In genomic region chr5:137440216-137440855, GRCm38 (mm10) we compare ENCODE assay signal across 18 mouse cellular contexts. TPM values are rescaled to one million over a fixed set of nuclear protein-coding genes. Genes with fewer than 3 reads are reported as not detected.
DNase-seq lines count a peak whose midpoint lies in the region; ATAC-seq and TF ChIP-seq lines count a peak whose summit lies in the region.
"Had no signal": no experiment of that assay in that cellular context is flagged by ENCODE, and none has a peak within 500 bp of the region (broad histone marks: within the 10 kb centered on the region; RNA-seq: fewer than 3 reads in every experiment).

No protein-coding gene starts in this region.

- no peak overlapping the region for H3K9ac ChIP-seq in lung, embryonic 14.5 days
- H3K9ac ChIP-seq: heart, embryonic 13.5 days; hindbrain, embryonic 12.5 days; liver, embryonic 14.5 days; midbrain, embryonic 13.5 days; neural tube, embryonic 12.5 days had no signal

- no peaks in the 10 kb centered on the region for H3K4me1 ChIP-seq in lung, embryonic 14.5 days (ENCODE audit: insufficient read depth)
- H3K4me1 ChIP-seq: forebrain, embryonic 10.5 days; heart, embryonic 13.5 days; hindbrain, embryonic 12.5 days; midbrain, embryonic 13.5 days; neural tube, embryonic 12.5 days had no signal

- intact Hi-C loops in heart, postnatal 14 days (cut with DNase I), result no loop called here

- TF ChIP-seq CTCF in lung, embryonic 14.5 days (IDR thresholded peaks at IDR 0.05; ENCODE audit: low read depth), result no peak

- H3K27ac ChIP-seq in lung, embryonic 14.5 days (ENCODE audit: low read depth), result peak overlapping the region; percentile 22; the same call in 1 of the 2 replicates
- H3K27ac ChIP-seq: forebrain, embryonic 10.5 days; heart, embryonic 13.5 days; hindbrain, embryonic 12.5 days; liver, embryonic 14.5 days; midbrain, embryonic 13.5 days; neural tube, embryonic 12.5 days had no signal

- H3K36me3 ChIP-seq in lung, embryonic 14.5 days (ENCODE audit: insufficient read depth), result no peaks in the 10 kb centered on the region
- no peaks in the 10 kb centered on the region for H3K36me3 ChIP-seq in myocyte (ENCODE audit: control insufficient read depth, insufficient read depth)
- H3K36me3 ChIP-seq: forebrain, embryonic 10.5 days; heart, embryonic 13.5 days; hindbrain, embryonic 12.5 days; midbrain, embryonic 13.5 days; neural tube, embryonic 12.5 days had no signal

- peak; percentile 4 for DNase-seq in layer of hippocampus, adult 11-12 months (ENCODE audit: low spot score)
- DNase-seq in layer of hippocampus, postnatal 36 days, result no peak
- DNase-seq in adrenal gland, postnatal 10 days, result peak; percentile 51
- peak; percentile 70 for DNase-seq in lung, embryonic 14.5 days
- DNase-seq in gastrocnemius, adult 8-10 months (ENCODE audit: low spot score in 2 of 2), result no peak
- DNase-seq in heart, postnatal 14 days, result no peak
- DNase-seq: cerebellum, adult 9-11 months; gastrocnemius, postnatal 25 days; kidney, adult 8-10 months; right cerebral cortex, adult 18-20 months had no signal

- H3K27me3 ChIP-seq in lung, embryonic 14.5 days (ENCODE audit: insufficient read depth, low read length), result no peaks in the 10 kb centered on the region
- peaks cover 5% of the 10 kb centered on the region for H3K27me3 ChIP-seq in myocyte (ENCODE audit: control insufficient read depth, insufficient read depth, insufficient read length)
- H3K27me3 ChIP-seq: heart, embryonic 13.5 days; hindbrain, embryonic 12.5 days; midbrain, embryonic 13.5 days; neural tube, embryonic 12.5 days had no signal

- H3K4me3 ChIP-seq in lung, embryonic 14.5 days (ENCODE audit: low read depth, low read length), result no peak overlapping the region
- no peak overlapping the region for H3K4me3 ChIP-seq in myocyte
- H3K4me3 ChIP-seq: forebrain, embryonic 10.5 days; heart, embryonic 13.5 days; hindbrain, embryonic 12.5 days; midbrain, embryonic 13.5 days; neural tube, embryonic 12.5 days had no signal

- 52% methylated on average over 11 of the region's 11 CpGs for WGBS in lung, embryonic 14.5 days

- ATAC-seq in lung, embryonic 14.5 days (ENCODE audit: insufficient read depth), result peak; percentile 81; the same call in 1 of the 2 replicates
- no peak; the same call in 1 of the 2 replicates for ATAC-seq in megakaryocyte-erythroid progenitor cell, adult 5-6 weeks (replicated peaks; ENCODE audit: low FRiP score, low TSS enrichment, poor library complexity, severe bottlenecking)
- ATAC-seq: midbrain, embryonic 13.5 days had no signal

- no peak overlapping the region for H3ac ChIP-seq in myocyte (ENCODE audit: control insufficient read depth, insufficient read length)

- no peaks in the 10 kb centered on the region for H3K79me2 ChIP-seq in myocyte (ENCODE audit: control insufficient read depth, insufficient read depth)

- H3K9me3 ChIP-seq in lung, embryonic 14.5 days (ENCODE audit: low read depth, low read length), result no peaks in the 10 kb centered on the region
- H3K9me3 ChIP-seq: forebrain, embryonic 10.5 days; heart, embryonic 13.5 days; hindbrain, embryonic 12.5 days; midbrain, embryonic 13.5 days; neural tube, embryonic 12.5 days had no signal

- no peak overlapping the region for H3K4me2 ChIP-seq in lung, embryonic 14.5 days
- H3K4me2 ChIP-seq in myocyte (ENCODE audit: low read depth), result peak overlapping the region; percentile 13
- H3K4me2 ChIP-seq: heart, embryonic 13.5 days; hindbrain, embryonic 12.5 days; midbrain, embryonic 13.5 days; neural tube, embryonic 12.5 days had no signal

- TF ChIP-seq POLR2A in myocyte (IDR thresholded peaks at IDR 0.05; ENCODE audit: insufficient read length, low read depth), result no peak

TF ChIP-seq in myocyte, 11 proteins besides CTCF, POLR2A, EP300 and RAD21:
- TF ChIP-seq USF1 (IDR thresholded peaks at IDR 0.05; ENCODE audit: low read depth) (peak; percentile 56), TCF12 (IDR thresholded peaks at IDR 0.05; ENCODE audit: insufficient read depth, poor library complexity, severe bottlenecking) (no peak)

RNA-seq across cellular contexts. Expression of gene Zan, which starts 36.5 kb away (rescaled TPM):
- total RNA-seq in layer of hippocampus, postnatal 36 days (2021), result under 1 TPM; 0.10 to 0.13 TPM
- total RNA-seq in adrenal gland, postnatal 10 days (2021), result under 1 TPM; 0.09 to 0.15 TPM
- 0.18 and 0.24 TPM in 2 replicates for polyA plus RNA-seq in lung, embryonic 14.5 days (2014; fragmentation: Nextera tagmentation; extraction: Ambion mirVana)
- 0.01 TPM for polyA plus RNA-seq in myocyte (2012; fragmentation: generic; extraction: Trizol)
- total RNA-seq in megakaryocyte-erythroid progenitor cell, adult 5-6 weeks (2014; fragmentation: Nextera tagmentation), result 0.02 and 0.92 TPM in 2 replicates
- total RNA-seq in megakaryocyte-erythroid progenitor cell, adult 5-6 weeks (2017), result 0.05 and 0.11 TPM in 2 replicates
- under 1 TPM in 2 of 4 experiments, not detected in 2; 0.02 to 0.54 TPM for total RNA-seq in gastrocnemius, adult 8-10 months (2022)
- under 1 TPM; 0.02 TPM for total RNA-seq in heart, postnatal 14 days (2021)

Comparison
In these comparisons a context has a peak if more than half of its experiments do, and no peak if none do; other contexts are left out.
1. DNase-seq: peak in layer of hippocampus, adult 11-12 months (single experiment), adrenal gland, postnatal 10 days (single experiment) and lung, embryonic 14.5 days (single experiment); none in layer of hippocampus, postnatal 36 days (0 of 2), gastrocnemius, adult 8-10 months (0 of 2) and heart, postnatal 14 days (0 of 2).